Mouse (Mus musculus): Measurements from ENCODE around the gene Tpt1.
"Not testable (repeated sequence)": the region's sequence is repeated elsewhere in the genome, so short reads cannot be mapped to it uniquely, and the experiment has no call there.

The Tpt1 gene

DNA sequence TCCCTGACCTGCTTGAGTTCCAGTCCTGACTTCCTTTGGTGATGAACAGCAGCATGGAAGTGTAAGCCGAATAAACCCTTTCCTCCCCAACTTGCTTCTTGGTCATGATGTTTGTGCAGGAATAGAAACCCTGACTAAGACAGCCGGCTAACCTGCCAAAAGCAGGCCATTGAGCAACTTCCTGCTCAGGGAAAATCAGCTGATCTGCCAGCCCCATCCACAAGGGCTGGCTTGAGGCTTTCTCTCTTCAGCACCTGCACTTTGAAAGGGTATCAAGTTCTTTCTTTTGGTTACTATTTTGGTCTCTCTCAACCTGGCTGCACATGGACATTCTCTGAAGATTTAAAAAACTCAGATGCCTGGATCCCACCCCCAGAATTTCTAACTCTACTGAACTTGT is 3.1 kb upstream of the Tpt1 start:
- not testable (repeated sequence) for DNase-seq (ENCODE audit: low spot score in 2 of 2)

GRCm38 (mm10) chr14:75844111-75844695 is 690 bp upstream of the Tpt1 start:
- no peak for DNase-seq (ENCODE audit: low spot score in 2 of 2)

DNA sequence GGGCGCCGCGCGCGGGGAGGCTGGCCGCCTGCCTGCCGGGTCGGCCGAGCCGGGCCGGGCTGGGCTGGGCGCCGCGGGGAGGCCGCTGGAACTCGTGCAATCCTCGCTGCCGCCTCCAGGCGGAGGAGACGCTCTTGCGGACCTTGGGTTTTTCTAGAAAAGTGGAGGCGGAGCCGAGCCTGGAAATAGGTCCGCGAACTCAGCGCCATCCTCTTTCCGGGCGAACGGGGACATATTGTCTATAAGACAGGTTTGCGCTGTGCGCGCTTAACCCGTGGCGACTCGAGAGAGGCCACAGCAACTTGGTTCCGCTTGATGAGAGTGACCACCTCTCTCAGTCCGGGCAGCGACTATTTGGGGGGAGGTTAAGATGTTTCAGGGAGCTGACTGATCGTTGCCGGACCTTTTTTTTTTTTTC is 814 bp downstream of the Tpt1 start:
- DNase-seq (ENCODE audit: low spot score in 2 of 2) = peak; percentile 85 to 89

- no peak for DNase-seq (ENCODE audit: low spot score in 2 of 2)
Observed at GRCm38 (mm10) chr14:75847669-75848068, 2.8 kb downstream of the Tpt1 start.

DNA sequence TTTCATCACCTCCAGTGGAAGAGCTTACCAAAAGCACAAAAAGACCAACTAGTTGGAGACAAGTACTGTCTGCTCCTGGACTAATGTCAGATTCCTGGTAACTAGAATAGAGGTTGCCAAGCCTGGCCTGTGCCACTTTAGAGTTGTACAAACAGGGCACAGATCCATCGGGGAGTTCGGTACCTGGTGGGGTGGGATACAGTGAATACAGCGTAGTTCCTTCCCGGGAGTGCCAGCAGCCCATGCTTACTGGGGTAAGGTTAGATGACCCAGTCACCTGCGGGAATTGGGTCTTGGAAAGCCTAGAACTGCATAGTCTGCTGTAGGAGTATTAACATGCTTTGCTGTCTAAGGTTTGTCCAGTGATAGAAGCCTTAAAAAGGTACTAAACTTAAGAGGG is 3.6 kb downstream of the Tpt1 start:
- no peak for DNase-seq (ENCODE audit: low spot score in 2 of 2)

GRCm38 (mm10) chr14:75849236-75849635 is 4.3 kb downstream of the Tpt1 start:
- DNase-seq (ENCODE audit: low spot score in 2 of 2) = no peak

DNA sequence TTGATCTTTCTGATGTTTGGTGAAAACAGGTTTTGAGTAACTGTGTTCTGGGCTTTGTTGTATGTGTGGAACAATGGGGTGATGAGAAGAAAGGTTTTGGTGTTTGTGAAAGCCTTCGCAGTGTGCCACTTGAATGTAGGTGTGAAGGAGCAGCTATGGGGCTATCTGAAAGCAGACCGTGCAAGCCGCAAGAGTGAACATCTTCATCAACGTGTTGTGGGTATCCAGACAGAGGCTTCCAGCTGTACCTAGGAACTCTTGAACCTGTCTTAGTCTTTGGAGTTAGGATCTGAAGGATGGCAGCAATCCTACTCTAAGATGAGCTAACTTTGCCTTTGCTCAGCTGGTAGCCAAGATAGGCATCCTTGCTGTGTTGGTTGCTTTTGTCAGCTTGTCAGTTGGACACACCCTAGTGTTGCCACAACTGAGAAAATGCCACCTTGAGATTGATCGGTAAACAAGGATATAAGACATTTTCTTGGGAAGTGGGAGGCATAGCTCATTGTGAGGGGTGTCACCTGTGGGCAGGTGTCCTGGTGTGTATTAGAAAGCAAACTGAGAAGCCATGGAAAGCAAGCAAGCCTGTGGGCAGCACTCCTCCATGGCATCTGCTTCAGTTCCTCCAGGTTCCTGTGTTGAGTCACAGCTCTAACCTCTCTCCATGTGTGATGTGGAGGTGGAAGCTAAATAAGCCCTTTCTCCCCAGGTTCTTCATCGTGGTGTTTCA is 5.1 kb downstream of the Tpt1 start:
- no peak for DNase-seq (ENCODE audit: low spot score in 2 of 2)

- DNase-seq (ENCODE audit: low spot score in 2 of 2) = no peak
Observed at GRCm38 (mm10) chr14:75850819-75851218, 5.9 kb downstream of the Tpt1 start.

GRCm38 (mm10) chr14:75852016-75852415 is 7.1 kb downstream of the Tpt1 start:
- DNase-seq (ENCODE audit: low spot score in 2 of 2) = no peak

- DNase-seq (ENCODE audit: low spot score in 2 of 2) = no peak
Observed at GRCm38 (mm10) chr14:75855263-75855992, 10.5 kb downstream of the Tpt1 start.

DNA sequence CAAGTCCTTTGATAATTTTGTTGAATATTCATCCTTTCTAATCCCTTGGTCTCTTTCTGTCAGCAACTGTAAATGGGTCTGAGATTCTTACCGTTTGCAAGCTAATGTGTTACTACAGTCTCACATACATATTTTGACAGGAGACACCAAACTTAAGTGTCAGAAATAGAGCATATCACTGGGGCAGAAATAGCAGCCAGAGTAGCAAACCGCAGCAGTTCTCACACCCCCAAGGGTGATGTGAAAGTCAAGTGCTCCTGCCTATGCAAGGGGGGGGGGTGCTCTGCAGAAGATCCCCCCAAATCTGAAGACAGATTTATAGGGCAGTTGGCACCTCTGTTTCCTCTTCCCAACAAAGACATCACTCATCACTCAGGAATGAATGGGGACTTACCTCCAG is 13.3 kb downstream of the Tpt1 start:
- no peak for DNase-seq (ENCODE audit: low spot score in 2 of 2)

GRCm38 (mm10) chr14:75859619-75860018 is 14.7 kb downstream of the Tpt1 start:
- DNase-seq (ENCODE audit: low spot score in 2 of 2) = no peak

DNA sequence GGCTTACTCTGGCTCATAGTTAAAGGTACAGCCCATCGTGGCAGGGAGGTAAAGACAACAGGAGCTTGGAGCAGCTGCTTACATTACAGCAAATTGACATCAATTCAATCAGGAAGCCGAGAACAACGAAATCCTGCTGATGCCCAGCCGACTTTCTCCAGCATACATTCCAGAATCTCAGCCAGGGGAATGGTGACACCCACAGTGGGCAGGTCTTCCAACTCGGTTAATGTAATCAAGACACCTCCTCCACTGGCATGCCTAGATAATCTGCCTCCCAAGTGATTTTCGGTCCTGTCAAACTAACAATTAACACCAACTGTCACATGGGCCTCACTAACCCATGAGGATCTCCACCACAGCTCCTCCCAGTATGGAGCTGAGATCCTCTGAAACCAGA is 17.8 kb downstream of the Tpt1 start:
- no peak for DNase-seq (ENCODE audit: low spot score in 2 of 2)

GRCm38 (mm10) chr14:75863549-75864409 is 18.9 kb downstream of the Tpt1 start:
- DNase-seq (ENCODE audit: low spot score in 2 of 2) = no peak

DNA sequence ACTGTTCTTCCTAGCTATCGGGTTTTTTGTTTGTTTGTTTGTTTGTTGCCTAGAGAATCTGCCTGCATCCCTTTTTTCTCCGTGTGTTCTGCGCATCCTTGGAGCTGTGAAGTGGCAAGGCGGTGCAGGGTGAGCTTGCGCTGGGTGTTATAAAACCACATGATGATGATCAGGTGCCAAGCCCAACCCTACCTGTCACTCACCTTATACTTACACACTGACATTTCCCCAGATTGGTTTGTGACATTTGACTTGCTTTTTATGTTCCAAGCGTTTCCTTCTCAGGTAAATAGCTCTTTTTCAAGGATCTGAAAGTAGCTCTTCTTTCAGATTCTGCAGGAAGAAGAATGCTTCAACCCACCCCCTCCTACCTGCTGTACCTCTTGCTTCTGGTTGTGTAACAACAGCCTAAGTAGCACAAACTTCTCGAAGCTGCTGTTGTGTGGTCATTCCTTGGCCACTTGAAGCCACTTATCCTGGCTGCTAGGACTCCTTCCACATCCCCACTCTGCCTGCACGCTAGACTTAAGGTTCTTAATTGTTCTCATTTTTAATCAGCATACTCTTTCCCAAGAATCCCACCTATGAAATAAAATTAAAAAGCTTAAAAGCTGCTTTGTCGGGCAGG is 21.9 kb downstream of the Tpt1 start:
- no peak for DNase-seq (ENCODE audit: low spot score in 2 of 2)

GRCm38 (mm10) chr14:75868028-75868427 is 23.1 kb downstream of the Tpt1 start:
- DNase-seq (ENCODE audit: low spot score in 2 of 2) = not testable (repeated sequence)

GRCm38 (mm10) chr14:75869769-75870363 is 25.0 kb downstream of the Tpt1 start:
- DNase-seq (ENCODE audit: low spot score in 2 of 2) = no peak

DNA sequence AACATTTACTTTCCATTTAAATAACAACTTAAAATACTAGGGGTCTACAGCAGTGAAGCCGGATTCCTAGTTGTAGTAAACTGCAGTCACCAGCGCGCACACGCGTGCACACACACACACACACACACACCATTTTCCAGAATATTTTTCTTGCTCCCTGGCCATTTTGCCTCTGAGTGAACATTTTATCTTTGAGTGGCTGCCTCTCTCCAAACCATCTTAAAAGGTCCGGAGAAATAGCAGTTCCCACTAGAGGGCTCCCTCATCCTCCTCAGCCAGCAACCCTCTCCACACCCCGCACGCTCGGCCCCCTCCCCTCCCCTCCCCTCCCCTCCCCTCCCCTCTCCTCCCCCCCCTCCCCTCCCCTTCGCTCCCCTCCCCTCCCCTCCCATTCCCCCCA is 25.7 kb downstream of the Tpt1 start:
- DNase-seq (ENCODE audit: low spot score in 2 of 2) = no peak

- DNase-seq (ENCODE audit: low spot score in 2 of 2) = no peak
Observed at GRCm38 (mm10) chr14:75871111-75871510, 26.2 kb downstream of the Tpt1 start.

GRCm38 (mm10) chr14:75871750-75872149 is 26.9 kb downstream of the Tpt1 start:
- no peak for DNase-seq (ENCODE audit: low spot score in 2 of 2)

GRCm38 (mm10) chr14:75873612-75874011 is 28.7 kb downstream of the Tpt1 start:
- DNase-seq (ENCODE audit: low spot score in 2 of 2) = no peak

Data from spleen, postnatal 14 days (tissue).